Mouse (Mus musculus) cerebellum, adult 2 months (tissue): ENCODE measurements around the gene Gpd2.

Source experiments
- CTCF ChIP-seq: fragments of 200-500 bp; IDR thresholded peaks from 2 replicates; pipeline ENCODE4 v1.5.1; 2011; ENCODE audit warnings: low read depth, mild to moderate bottlenecking, control low read depth, low read length, moderate library complexity, borderline replicate concordance; ENCODE audit not compliant: insufficient read depth
- POLR2A ChIP-seq: fragments of 200-500 bp; IDR thresholded peaks from 2 replicates; pipeline ENCODE4 v1.6.1; 2011; ENCODE audit warnings: low read length, control low read depth, borderline replicate concordance; ENCODE audit not compliant: insufficient read depth

DNA sequence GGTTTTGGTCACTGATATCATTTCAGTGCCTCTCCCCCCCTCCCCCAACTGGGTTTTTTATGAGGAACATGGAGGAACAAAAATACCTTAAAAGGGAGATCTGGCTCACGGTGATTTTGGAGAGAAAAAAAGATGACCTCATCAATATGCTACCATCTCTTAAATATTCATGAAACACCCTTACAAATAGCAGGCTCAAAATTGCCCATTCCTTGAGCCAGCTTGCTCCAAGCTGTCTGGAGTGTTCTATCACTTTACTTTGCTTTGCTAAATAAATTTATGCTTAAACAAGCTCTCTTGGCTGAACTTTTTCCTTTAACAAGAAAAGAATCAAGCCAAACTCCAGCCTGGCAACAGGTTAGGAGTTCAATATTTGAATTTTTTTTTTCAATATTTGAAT is 179.3 kb downstream of the Gpd2 start:
- TF ChIP-seq POLR2A (no peak), CTCF (no peak)
